Mouse (Mus musculus) kidney, postnatal 14 days (tissue): ENCODE results near the gene E2f8.

Experiments used
- DNase-seq: peaks from one replicate; pipeline ENCODE4 v3.0.0; 2022; ENCODE audit warnings: mixed read lengths

E2f8 gene

GRCm38 (mm10) chr7:48851529-48852104 is 29.8 kb downstream of the E2f8 start:
- DNase-seq: no peak

GRCm38 (mm10) chr7:48847820-48848650 is 33.4 kb downstream of the E2f8 start, which contains the start of gene Csrp3:
Gene Csrp3 (minus strand): TSS chr7:48848033.
- no peak for DNase-seq

- no peak for DNase-seq
These were observed 34.6 kb downstream of the E2f8 start for GRCm38 (mm10) chr7:48846755-48847154.

DNA sequence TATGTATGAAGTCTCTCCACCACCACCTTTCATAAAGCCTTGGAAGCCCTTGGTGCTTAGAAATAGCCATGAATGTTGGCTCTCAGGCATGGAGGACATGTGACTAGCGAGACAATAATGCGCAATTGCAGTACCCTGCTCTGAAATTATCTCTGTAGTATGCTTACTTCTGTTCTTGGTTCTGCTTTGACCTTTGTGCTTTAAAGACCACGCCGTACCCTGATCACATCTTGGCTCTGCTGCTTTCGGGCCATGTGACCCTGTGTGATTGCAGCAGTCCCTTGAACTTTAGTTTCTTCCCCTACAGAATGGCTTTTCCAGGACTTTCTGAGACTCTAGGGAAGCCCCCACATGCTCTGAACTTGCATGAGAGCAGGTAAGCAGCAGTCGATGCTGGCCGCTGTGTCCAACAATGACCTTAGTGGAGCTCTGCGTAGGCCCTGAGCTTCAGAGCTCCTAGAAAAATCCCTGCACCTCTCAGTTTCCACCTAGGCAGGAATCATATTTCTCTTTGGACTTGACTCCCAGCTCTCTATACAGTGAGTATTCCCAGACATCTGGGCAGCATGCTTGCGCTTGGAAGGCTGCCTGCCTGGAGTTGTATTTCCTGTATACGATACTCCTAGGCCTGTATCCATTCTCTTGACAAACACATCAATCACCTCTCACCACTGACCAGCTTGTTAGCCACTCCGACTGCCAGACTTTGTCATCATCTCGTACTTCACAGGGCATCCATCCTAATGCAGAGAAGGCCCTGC is 36.0 kb downstream of the E2f8 start:
- no peak for DNase-seq

DNA sequence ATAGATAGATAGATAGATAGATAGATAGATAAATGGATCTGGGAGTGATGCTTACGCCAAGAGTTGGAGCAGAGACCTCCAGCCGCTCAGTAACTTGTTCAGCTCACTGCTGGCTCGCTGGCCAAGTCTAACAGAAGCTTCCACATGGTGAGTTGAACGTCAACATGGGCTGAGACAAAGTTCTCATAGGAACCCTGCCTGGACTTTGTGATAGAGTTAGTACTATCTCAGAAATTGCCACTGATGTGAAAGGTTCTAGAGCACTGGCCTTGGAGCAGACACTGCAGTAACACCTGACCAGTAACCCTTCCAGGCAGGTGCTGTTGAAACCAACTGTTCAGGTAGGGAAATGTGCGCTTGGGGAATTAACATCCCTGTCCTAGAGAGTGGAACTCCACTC is 37.9 kb downstream of the E2f8 start:
- no peak for DNase-seq

- DNase-seq: no peak
These were observed 39.0 kb downstream of the E2f8 start for GRCm38 (mm10) chr7:48842353-48842752.

GRCm38 (mm10) chr7:48841538-48841937 is 39.9 kb downstream of the E2f8 start:
- DNase-seq: no peak

GRCm38 (mm10) chr7:48840545-48840944 is 40.9 kb downstream of the E2f8 start:
- DNase-seq: no peak

- no peak for DNase-seq
These were observed 43.0 kb downstream of the E2f8 start for GRCm38 (mm10) chr7:48838434-48838833.

GRCm38 (mm10) chr7:48836949-48837348 is 44.4 kb downstream of the E2f8 start:
- no peak for DNase-seq

DNA sequence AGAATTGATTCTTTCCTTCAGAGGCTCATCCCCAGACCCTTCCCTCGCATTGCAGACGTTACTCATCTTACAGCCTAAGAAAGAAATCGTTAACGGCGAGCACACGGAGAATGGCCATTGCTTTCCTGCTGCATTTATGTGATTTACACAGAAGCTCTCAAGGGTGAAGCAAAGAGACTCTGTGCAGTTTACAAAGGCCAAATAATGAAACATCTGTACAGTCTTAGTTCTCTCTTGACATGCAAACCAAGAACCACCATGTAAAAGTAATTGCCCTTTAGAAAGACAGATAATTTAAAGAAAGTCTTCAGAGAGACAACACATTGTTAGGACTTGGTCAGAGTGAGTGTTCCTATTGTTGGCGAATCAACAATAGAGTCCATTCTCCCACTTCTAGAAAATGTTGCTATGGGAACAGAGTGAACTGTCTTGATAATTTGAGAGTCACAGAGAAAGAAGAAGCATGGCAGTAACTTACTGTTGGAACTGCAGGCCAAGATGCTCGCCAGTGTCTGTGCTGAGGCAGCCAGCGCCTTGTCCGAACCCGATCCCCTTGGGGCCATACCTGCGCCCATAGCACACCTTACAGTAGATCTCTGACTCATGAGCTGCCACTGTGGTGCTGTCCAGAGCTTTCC is 46.3 kb downstream of the E2f8 start:
- no peak for DNase-seq

GRCm38 (mm10) chr7:48834371-48834970 is 46.9 kb downstream of the E2f8 start:
- no peak for DNase-seq

GRCm38 (mm10) chr7:48832735-48833134 is 48.7 kb downstream of the E2f8 start:
- no peak for DNase-seq

DNA sequence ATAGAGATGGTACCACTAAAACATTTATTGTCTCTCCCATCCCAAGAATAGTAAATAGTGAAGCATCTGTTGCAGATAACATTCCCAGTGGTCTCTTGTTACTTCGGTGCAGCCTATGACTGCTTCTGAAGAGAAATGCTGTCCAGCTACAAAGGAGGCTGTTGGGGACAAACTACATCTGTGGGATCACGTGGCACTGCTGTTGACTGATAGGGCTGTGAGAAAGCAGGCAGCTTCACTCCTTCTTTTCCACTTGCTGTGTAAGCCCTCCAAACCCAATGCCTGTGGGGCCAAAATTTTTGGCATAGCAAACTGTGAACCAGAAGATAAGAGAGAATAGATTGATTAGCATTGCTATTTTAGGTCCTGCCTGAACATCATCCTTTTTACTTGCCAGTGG is 51.0 kb downstream of the E2f8 start:
- no peak for DNase-seq

DNA sequence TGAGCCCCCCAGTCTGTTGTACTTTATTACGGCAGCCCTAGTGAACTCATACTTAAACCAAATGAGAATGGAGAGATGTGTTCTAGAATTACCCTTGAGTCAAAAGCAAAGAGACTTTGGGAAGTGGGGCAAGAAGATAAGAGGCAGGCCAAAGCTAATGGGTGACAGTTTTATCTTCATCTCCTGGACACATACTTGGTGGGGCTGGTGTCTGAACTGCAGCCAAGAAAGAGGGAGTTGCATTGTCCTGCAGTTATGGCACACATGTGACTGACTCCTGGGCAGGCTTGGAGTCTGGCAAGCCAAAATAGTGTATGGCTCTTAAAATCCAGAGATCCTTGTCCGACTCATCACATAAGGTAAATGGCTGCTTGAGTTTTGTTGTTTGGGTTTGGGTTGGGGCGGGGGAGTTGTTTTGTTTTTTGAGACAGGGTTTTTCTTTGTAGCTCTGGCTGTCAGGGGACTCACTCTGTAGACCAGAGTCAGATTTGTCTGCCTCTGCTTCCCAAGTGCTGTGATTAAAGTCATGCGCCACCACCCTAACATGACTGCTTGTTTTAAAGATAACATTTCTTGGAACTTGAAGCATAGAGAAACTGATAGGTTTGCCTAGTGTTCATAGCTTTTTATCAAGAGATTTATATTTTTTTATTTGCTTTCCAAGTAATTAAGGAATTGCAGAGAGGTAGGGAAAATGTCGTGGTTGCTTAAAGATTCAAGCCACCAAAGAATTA is 52.1 kb downstream of the E2f8 start:
- DNase-seq: no peak

DNA sequence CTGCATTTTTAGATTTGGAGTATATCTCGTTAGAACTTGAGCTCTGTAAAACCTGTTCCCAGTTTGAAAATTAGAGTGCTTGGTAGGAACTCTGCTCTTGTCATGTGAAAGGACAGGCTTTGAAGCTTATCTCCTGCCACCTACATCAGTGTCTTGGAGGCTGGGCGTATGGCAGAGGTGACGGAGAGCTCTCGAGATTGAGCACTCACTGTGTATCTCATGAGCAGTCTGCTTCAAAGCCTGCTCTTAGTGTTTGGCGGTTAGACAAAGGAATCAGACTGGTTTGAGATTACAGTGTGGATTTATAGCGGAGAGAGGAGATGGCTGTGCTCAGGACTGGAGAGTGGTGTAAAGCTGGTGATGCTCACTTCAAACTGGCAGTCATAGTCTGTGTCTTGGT is 56.2 kb downstream of the E2f8 start:
- DNase-seq: no peak

DNA sequence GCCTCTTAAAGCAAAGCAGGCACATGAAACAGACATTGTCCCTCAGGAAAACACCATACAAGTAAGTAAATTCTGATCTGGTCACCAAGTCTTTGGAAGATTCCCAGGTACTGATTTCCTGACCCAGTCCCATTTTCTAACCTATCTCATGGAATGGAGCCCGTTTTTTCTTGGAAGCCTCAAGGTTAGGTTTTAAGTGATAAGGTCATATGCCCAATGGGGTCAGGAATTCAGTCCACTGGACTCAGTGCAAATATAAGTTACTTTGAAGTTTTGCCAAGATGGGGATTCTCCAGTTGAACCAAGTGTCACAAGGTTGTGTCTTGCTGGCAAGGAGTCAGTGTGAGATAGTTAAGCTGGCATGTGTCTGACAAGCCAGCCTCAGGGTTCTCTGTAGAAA is 56.7 kb downstream of the E2f8 start:
- DNase-seq: no peak

DNA sequence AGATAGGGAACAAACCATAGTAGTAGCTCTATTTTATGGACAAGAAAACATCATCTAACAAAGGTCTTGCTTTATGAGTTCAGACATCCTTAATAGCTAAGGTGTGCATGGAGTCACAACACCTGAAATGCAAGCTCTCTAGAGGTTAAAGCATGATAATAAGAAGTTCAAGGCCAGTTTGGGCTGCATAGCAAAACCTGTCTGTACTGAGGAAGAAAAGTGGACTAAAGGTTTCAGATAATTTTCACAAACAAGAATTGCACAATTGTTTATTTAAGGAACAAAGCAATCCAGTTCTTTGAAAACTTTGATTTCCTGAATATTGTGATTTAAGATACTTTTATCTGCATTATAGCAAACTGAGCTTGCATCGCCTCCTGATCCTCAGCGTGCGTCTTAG is 57.8 kb downstream of the E2f8 start:
- DNase-seq: no peak

DNA sequence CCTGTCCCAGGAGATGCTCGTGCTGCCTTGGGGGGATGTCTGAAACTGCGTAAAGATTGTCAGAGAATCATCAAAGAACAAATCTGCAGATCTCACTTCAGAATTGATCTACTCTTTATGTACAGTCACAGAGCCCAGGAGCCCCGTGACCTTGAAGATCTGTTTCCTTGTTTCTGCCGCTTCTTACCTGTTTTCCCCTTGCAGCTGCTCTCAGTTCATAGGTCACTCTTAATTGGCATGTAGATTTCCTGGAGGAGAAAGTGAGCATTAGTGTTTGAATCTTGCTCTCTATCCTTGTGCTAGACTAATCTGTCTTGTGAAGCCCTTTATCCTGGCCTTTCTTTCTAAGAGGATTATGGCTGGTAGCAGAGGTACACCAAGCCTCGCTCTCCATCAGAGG is 59.7 kb downstream of the E2f8 start:
- DNase-seq: no peak
